Mouse (Mus musculus) lung, postnatal 36 days (tissue): ENCODE data around the gene Pbx4.

Experiments
- DNase-seq: peaks from one replicate; pipeline ENCODE4 v3.0.0; 2022; ENCODE audit warnings: mixed read lengths

Pbx4 gene

DNA sequence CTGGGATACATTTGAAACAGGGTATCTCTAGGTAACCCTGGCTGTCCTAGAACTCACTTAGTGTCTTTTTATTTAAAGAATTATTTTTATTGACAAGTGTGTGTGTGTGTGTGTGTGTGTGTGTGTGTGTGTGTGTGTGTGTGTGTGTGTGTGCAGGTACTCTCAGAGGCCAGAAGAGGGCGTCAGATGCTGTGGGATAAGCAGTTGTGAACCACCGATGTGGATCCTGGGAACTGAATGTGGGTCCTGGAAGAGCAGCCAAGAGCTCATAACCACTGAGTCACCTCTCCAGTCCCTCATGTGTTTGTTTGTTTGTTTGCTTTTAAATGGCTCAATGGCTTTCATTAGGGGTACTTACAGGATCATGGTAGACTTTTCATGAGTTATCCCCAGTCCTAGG lies 17.4 kb upstream of the Pbx4 start:
- DNase-seq: no peak

DNA sequence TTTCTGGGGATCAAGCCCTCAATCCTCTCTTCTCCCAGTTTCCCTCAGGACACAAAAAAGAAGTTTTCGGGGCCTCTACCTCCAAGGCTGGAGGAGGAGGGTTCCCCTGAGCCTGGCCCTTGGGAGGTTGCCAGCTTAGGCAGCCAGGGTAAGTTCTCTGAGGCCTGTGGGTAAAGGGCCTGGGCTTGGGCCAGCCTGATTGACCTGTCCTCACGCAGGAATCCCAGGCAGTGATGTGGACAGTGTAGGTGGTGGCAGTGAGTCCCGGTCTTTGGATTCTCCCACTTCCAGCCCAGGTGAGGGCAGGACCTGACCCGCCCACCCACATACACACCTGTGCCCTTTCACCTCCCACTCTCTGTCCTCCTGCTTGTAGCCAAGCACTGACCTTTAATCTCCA lies 16.9 kb upstream of the Pbx4 start:
- DNase-seq: no peak

DNA sequence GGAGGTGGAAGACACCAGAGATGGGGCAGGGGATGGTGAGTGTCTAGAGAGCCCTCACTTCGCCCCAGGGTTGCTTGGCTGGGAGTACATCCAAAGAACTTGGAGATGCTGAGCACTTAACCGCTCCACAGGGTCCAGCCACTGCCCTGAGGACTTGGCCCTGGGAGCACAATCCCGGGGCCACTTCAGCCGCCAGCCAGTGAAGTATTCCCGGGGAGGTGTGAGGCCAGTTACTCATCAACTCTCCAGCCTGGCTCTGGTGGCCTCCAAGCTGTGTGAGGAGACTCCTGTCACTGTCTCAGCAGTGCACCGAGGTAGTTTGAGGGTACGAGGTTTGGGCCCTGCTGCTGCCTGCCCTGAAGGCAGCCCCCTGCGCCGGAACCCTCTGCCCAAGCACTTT lies 11.8 kb upstream of the Pbx4 start:
- DNase-seq: no peak

DNA sequence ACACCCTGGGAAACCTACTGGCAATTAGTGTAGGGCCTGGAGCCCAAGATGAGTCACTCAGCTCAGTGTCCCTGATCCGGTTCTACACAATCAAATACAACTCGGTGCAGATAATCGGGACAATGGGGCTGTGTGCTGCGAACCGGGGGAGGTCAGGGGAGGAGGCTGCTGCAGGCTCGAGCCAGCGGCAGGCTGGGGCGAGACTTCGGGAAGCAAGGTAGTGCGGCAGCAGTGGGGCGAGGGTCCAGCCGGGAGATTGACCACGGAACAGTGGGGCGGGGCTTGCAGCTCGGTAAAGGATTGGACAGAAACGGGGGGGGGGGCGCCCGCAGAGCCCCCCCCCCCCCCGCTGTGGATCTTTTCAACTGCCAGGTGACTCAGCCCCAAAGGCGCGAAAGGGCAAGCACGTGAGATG lies 10.3 kb upstream of the Pbx4 start:
- peak; percentile 10 for DNase-seq

DNA sequence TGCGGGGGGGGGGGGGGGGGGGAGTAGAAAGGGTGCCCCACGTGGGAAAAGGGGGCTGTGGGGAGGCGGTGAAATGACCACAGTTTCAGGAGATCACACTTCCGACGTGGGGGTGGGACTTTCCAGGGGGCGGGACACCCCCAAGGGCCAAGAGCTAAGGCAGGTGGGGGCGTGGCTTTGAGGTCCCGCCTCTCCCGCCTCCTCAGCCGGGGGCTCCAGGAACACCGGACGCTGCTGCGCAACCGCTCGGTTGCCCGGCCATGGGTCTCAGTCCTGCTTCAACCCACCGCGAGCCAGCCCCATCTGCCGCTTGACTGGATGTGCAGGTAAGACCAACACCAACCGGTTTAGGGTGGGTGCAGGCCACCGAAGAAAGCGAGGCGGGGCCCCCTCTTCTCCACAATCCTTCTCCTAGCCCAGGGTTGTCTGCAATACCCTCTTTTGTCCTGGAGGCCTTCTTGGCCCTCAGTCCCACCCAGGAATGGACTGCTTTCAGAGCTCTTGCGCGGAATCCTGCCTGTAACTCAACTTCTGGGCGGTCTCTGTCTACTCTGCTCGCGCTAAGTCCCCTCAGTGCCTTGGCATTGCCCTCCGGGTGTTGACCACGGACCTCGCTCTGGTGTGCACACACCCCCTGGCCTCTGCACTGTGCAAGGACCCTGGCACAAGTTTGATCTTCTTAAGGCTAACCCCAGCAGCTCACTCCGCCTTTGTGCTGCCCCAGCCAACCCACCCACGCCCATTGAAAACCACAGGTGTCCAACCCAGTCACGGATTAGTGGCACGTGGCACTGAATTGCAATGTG lies 9.7 kb upstream of the Pbx4 start, which contains the start of gene Lpar2:
Lpar2 (plus strand) TSS at position 44 of the 806 bp plus-strand sequence.
- peak; percentile 83 for DNase-seq

DNA sequence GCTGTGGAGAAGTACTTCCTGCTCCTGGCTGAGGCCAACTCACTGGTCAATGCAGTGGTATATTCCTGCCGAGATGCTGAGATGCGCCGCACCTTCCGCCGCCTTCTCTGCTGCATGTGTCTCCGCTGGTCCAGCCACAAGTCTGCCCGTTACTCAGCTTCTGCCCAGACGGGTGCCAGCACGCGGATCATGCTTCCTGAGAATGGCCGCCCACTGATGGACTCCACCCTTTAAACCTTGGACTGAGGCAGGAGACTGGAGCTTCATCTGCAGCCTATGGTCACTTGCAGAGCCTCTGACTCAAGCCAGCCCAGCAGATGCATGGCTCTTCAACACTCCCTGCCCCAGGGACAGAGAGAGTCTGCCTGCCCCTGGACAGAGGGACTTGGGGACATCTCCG lies 5.9 kb upstream of the Pbx4 start:
- DNase-seq: no peak

DNA sequence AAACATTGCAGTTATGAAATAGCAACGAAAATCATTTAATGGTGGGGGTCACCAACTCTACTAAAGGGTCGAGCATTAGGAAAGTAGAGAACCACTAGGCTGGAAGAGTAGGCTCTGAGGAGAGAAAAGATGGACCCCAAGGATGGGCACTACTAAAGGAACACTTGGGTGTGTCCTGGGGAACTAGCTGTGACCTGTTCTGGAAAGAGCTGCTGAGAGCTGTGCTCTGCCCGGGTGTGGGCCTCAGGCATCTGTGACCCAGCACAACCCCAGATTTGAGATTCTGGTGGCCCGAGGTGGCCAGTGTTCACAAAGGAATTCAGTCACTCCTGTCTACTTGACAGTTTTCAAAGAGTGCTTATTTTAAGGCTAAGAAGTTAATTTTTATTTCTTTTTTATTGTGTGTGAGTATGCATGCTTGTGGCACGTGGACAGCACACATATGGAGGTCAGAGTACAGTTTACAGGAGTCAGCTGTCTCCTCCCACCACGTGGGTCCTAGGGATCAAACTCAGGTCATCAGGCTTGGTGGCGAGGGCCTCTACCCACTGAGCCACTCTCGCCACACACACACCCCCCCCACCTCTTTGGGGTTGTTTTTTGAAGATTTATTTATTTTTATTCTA lies 4.9 kb downstream of the Pbx4 start:
- DNase-seq: no peak

DNA sequence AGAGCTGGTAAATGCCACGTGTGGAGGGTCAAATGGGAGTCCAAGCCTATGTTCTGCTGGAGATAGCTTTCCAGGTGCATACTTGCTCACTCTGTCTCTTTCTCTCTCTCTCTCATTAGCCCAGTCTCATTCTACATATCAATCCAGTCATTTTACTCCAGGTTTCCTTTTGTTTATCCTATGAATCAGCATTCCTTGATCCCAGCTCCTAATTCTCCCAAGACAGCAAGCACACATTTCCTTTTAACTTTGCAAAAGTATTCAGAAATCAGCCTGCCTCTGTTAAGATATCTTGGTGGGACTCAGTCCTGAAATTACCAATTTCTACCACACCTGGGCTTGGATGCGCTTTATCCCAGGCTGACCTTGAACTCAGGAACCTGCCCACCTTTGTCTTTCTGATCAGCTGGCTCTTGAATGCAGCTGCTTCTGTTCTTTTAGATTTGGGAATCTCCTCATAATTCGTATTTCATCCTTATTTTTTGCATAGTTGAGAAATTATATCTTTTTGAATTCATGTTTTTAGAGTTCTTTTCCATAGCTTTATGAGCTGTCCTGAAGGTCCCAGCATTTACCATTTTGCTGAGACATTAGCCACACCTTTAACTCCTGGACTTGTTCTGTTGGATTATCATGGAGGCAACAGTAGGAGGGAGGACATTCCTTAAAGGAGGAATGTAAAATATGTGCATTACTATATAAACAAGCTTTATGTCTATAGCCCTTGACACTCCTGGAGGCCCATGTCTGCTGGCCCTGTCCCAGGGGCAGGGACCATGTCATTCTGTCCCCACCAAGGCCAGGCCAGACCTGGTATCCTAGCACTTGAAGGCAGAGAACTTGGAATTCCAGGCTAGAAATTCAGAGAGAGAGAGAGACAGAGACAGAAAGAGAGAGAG lies 15.1 kb downstream of the Pbx4 start:
- DNase-seq: no peak

DNA sequence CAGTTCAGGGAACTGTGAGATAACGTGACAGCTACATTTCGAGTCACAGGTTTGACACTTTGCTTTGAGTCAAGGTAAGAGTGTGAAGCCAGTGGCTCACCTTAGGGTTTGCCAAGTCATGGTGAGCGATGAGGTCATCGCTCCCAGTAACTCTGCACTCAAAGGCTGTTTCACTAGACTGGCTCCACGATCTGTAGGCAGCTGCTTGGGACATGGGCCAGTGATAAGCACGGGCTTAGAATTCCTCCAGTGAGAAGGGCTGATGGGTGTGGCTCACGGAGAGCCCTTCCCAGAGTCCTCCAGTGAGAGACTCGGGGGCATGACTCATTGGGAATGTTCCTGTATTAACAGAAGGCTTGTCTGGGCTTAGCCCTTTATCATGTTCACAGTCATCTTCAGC lies 16.7 kb downstream of the Pbx4 start:
- peak; percentile 78 for DNase-seq

DNA sequence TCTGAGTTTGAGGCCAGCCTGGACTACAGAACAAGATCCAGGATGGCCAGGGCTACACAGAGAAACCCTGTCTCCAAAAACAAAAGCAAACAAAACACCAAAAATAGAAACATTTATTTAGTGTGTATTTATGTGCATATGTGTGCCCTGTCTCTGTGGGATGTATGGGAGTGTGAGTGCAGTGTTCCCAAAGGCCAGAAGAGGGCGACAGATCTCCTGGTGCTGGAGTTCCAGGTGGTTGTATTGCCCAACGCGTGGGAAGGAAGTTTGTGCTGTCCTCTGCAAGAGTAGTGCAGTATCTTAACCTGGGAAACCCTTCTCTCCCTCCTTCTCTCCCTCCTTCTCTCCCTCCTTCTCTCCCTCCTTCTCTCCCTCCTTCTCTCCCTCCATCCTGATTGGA lies 17.6 kb downstream of the Pbx4 start:
- DNase-seq: peak; percentile 16

DNA sequence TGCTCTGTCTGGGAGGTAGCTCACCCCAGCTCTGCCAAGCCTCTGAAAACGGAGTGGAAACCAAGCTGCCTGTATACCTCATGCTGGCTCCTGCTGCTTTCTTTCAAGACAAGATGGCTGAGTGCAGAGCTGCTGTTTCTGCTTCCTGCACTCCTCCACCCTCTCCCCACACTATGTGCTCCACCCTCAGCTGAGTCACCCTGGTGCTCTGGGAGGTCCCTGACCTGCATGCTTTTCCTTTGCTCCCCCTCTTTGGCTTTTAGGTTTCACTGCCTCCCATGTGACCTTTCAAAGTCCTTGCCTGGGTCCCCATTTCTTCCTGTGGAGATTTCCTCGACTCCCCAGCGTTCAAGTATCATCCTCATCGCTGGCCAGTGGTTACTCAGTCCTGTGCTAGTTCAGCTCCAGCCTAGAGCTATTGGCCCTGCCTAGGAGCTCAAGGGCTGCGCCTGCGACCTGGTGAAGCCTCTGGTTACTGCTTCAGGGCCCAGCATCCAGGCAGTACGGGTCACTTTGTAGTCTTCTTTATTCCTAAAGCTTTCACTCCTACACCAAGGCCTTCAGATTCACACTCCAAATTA lies 18.7 kb downstream of the Pbx4 start:
- DNase-seq: no peak

DNA sequence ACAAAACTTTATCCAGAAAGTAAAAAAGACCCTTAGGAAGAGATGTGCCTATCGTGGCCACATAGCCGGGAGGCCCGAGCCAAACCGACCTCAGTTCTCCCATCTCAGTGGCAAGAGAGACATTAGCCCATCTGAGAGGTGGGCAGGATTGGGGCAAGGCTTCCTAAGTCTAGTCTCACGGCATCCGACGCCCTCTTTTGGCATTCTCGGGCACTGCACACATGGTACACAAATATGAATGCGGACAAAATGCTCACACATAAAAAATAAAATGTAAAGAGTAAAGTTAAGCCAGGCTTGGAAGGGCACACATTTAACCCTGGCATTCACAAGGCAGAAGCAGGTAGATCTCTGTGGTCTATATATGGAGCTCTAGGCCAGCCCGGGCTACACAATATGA lies 21.6 kb downstream of the Pbx4 start:
- DNase-seq: no peak

DNA sequence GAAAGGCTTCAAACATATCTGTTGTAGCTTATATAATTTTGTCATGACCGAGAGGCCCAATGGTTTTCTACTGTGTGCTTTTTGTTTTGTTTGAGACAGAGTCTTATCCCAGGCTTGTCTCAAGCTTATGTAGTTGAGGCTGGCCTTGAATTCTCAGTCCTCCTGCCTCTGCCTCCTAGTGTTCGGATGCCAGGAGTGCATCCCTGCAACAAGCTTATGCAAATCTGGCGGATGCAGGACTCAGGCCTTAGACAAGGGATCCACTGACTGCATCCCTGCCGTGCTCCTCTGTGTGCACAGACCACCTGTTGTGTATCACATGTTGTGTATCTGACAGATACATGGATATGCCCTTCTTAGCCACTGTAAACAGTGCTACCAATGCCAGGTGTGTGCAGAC lies 28.5 kb downstream of the Pbx4 start:
- no peak for DNase-seq

DNA sequence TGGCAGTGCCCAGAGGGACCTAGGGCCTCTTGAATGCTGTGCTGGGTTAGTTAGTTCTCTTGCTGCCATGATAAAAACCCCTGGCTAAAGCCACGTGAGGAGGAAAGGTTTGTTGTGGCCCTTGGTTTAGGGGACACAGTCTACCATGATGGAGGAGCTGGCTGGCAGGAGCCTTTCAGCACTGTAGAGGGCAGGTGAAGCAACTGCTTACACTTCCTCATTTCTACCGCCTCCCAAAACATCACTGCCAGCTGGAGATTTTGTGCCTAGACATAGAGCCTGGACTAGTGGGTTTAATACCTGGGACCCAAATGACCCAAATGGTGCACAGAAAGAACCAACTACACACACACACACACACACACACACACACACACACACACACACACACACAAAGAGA lies 29.0 kb downstream of the Pbx4 start:
- no peak for DNase-seq

DNA sequence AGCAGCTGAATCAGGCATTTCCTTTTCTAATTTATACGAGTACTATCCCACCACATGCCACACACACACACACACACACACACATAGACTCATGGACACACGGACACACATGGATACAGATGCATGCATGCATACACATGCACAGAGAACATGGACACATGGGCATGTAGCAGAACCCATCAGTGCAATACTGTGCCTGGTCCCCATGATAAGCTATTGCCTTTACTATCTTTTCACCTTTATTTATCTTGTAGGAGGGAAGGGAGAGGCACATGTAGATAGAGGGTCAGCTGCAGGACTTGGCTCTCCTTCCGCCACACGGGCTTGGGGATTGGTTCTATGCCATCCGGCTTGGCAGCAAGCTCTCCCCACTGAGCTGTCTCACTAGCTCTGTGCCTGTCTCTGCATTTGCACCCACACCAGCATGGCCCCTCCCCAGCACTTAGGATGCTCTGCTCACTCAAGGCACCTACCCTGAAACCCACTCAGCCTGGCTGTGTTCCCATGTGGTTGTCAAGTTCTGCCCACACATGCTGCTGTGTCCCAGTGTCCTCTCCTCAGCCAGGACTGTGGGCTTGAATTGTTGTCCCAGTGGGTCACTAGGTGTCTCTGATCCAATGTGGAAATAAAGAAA lies 31.2 kb downstream of the Pbx4 start:
- DNase-seq: no peak

DNA sequence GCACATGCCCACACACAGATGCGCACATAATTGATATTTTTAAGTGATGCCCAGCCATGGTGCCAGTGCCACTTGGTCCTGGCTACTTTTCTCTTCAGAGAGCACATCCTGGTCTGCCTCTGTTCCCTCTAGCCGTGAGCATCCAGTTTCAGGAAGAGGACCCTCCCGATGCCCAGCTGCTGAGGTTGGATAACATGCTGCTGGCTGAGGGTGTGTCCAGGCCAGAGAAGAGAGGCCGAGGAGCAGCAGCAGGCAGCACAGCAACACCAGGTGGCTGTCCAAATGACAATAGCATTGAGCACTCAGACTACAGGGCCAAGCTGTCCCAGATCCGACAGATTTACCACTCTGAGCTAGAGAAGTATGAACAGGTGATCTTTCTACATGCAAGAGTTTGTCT lies 31.9 kb downstream of the Pbx4 start:
- DNase-seq: no peak

DNA sequence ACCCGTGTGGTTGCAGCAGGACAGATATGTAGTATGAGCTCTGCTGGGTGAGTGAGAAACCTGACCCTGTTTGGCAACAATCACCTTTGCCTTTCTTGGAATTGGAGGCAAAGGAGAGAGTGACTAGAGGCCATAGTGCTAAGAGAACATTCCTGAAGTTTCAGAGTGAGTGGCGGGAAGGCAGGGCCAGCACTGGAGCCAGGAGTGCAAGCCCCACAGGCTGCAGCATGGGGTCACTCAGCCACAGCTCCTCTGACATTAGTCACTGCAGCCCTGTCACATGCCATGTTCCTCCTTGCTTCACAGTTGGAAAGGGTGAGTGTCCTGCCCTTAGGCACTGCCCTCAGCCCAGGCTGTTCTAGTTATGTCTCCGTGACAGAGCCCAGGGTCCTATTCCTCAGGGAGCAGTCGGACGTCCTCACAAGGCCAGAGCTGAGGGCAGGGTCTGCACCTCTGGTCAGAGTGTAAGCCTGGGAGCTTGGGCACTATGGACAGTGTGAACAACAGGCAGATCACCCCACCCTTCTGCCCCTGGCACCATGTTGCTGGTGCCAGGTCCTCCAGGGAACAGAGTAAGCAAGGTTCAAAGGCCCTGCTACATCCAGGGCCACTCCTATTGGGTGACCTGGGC lies 35.5 kb downstream of the Pbx4 start:
- DNase-seq: no peak

DNA sequence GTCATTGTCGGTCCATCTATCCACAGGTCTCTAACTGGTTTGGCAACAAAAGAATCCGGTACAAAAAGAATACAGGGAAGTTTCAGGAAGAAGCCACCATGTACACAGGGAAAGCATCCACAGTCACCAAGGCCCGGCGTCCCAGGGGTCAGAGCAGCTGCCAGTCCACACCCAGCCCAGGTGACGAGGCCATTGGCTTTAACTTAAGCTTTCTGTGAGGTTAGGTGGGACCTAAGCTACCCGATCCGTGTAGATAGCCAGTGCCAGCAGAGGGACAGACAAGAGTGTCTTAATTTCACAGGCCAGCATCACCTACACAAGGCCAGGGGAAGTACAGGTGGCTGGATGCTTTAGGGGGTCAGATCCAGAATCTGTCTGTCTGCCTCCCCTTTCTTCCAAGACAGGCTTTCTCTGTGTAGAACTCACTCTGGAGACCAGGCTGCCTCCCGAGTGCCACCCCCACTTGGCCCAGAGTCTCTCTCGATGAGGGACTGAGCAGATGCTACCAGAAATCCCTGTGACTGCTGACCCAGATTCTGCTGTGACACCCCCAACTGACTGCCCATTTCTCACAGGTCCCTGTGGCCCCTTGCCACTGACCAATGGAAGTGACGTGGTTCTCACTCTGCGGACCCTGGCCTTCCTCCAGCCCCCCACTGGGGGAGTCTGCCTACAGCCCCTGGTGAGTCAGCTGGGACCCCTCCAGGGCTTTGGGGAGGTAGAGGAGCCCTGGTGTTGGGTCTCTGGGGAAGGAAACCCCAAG lies 37.9 kb downstream of the Pbx4 start:
- DNase-seq: no peak

DNA sequence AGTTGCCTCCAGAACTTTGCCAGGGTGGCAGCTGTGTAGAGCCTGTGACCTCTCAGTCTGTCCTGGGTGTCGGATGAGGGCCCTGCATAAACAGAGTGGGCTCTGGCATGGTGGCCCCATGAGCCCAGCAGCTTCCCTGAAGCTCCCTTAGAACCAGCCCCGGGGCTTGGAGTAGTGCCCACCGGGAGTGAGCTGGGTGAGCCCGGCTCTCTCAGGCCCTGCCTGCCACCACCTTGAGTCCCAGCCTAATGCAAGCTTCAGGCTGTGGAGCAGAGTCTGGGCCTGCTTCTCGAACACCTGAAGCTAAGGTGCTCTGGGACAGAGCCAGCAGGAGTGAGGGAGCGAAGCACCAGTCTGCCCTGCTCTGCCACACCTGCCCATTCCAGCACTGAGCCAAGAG lies 38.6 kb downstream of the Pbx4 start:
- no peak for DNase-seq

DNA sequence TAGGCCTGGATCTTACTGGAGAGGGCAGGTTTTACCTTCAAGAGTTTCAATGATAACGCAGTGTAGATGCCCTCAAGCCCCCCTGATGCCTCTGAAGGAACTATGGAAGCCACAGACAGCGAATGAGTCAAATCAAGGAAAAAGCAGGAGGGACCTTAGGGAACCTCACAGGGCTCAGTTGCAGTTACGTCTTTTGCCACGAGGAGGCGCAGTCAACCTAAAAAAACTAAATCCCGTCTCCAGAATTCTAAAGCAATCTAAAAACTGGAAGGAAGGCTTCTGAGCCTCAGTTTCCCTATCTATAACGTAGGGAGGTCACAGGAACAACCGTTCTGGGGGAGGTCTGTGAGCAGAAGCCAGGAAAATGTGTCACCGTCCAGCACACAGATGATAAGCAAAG lies 41.9 kb downstream of the Pbx4 start:
- peak; percentile 80 for DNase-seq

DNA sequence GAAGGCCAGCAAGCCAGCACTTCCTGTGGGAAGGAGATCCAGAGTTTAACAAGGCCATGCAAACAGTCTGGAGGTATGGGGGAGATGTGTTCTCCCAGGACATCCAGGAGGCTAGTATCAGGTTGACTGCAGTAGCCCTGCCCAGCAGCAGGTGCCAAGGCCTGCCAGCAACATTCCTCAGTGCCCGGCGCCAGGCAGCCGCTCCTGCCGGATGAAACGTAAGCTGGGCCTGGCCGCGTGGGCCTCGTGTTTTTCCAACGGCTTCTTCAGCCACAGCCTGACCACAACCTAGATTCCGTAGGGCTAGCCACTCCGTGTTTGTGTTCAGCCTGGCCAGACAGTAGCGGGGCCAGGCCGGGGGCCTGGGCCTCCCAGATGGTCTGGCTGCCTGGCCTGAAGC lies 42.4 kb downstream of the Pbx4 start:
- no peak for DNase-seq

DNA sequence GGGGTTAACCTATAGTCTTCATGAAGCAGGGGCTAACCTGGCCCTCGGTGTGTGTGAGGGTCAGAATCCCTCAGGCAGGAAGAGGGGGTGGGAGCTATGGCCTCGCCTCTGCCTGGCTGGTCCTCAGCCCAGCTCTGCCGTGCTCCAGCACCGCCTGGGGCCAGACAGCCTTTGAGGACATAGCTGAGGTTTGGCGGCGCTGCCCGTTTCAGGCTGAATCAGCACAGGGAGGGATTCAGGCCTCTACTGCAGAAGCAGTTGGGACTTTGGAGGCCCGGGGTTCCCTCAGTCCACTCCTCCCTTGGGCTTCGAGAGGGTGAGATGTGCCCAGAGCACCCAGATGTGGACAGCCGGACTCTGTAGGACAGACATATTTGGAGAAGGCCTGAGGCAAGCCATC lies 43.8 kb downstream of the Pbx4 start:
- DNase-seq: no peak
